Mouse (Mus musculus) liver, embryonic 11.5 days (tissue): ENCODE data around the gene Map3k7cl. TPM values are rescaled to one million over a fixed set of nuclear protein-coding genes. Genes with fewer than 3 reads are reported as not detected.

Source experiments
- ATAC-seq: fragments of 200-750 bp; cut with Nextera tagmentation; replicated peaks from 2 replicates; pipeline ENCODE4 v1.8.0; 2017; ENCODE audit warnings: moderate number of reproducible peaks, mild to moderate bottlenecking, moderate TSS enrichment, moderate library complexity; ENCODE audit not compliant: low FRiP score
- DNase-seq: peaks from one replicate; pipeline ENCODE4 v3.0.0-alpha.2; 2017; ENCODE audit warnings: low spot score
- H3K27ac ChIP-seq: fragments of 300-500 bp; sonication (generic); 2 replicates; pipeline ENCODE4 v1.5.1; 2014; ENCODE audit warnings: mild to moderate bottlenecking, low read depth, low read length, control low read depth
- H3K27me3 ChIP-seq: fragments of 300-500 bp; sonication (generic); replicated peaks from 2 replicates; pipeline ENCODE4 v1.6.1; 2014; ENCODE audit warnings: low read length, mixed read lengths; ENCODE audit not compliant: control insufficient read depth, insufficient read depth
- H3K36me3 ChIP-seq: fragments of 300-500 bp; sonication (generic); 2 replicates; pipeline ENCODE4 v1.6.1; 2014; ENCODE audit warnings: mild to moderate bottlenecking, low read length, moderate library complexity, mixed read lengths; ENCODE audit not compliant: control insufficient read depth, insufficient read depth
- H3K4me1 ChIP-seq: fragments of 300-500 bp; sonication (generic); replicated peaks from 2 replicates; pipeline ENCODE4 v1.6.1; 2014; ENCODE audit warnings: low read length, mixed read lengths; ENCODE audit not compliant: control insufficient read depth, insufficient read depth
- H3K4me2 ChIP-seq: fragments of 300-500 bp; sonication (generic); 2 replicates; pipeline ENCODE4 v1.6.1; 2014; ENCODE audit warnings: mild to moderate bottlenecking, control low read depth, moderate library complexity
- H3K4me3 ChIP-seq: fragments of 300-500 bp; sonication (generic); 2 replicates; pipeline ENCODE4 v1.5.1; 2014; ENCODE audit warnings: low read depth, low read length, control low read depth
- H3K9ac ChIP-seq: fragments of 300-500 bp; sonication (generic); 2 replicates; pipeline ENCODE4 v1.6.1; 2014; ENCODE audit warnings: low read depth, low read length, control low read depth
- H3K9me3 ChIP-seq: fragments of 300-500 bp; sonication (generic); 2 replicates; pipeline ENCODE4 v1.6.1; 2016; ENCODE audit warnings: low read length, inconsistent platforms, mixed read lengths; ENCODE audit not compliant: control insufficient read depth
- WGBS: fragments of 180-500 bp; shearing (Covaris S2); extraction: QIAGEN DNeasy Blood & Tissue Kit; methylation state at CpG from one replicate; pipeline ENCODE4 v1.1.7; 2014; 5-methylcytosine and 5-hydroxymethylcytosine counted together
- polyA plus RNA-seq: library from polyadenylated mRNA; unstranded; fragments of >200 nt; fragmentation: Nextera tagmentation; extraction: Ambion mirVana; gene quantifications from 2 replicates; pipeline ENCODE4 v1.2.1, GENCODE M21; 2014

Gene Map3k7cl
- polyA plus RNA-seq, 1 experiment from 2014 or later, result not detected

GRCm38 (mm10) chr16:87578881-87579280 is 25.8 kb downstream of the Map3k7cl start:
- no peak for DNase-seq
- WGBS, result 77% methylated on average over 7 of the region's 7 CpGs

GRCm38 (mm10) chr16:87579462-87579861 is 26.3 kb downstream of the Map3k7cl start:
- 90% methylated on average over 14 of the region's 14 CpGs for WGBS

More at GRCm38 (mm10) chr16:87578881-87579280, 25.8 kb downstream of the Map3k7cl start:
- H3K4me1 ChIP-seq, result no peaks in the 10 kb centered on the region
- H3K27me3 ChIP-seq, result no peaks in the 10 kb centered on the region
- ATAC-seq, result no peak
- H3K27ac ChIP-seq, result no peak overlapping the region
- no peak overlapping the region for H3K4me2 ChIP-seq
- no peaks in the 10 kb centered on the region for H3K9me3 ChIP-seq
- H3K9ac ChIP-seq, result no peak overlapping the region
- no peak overlapping the region for H3K4me3 ChIP-seq
- no peaks in the 10 kb centered on the region for H3K36me3 ChIP-seq

GRCm38 (mm10) chr16:87582776-87583175 is 29.6 kb downstream of the Map3k7cl start:
- no peak for DNase-seq
- H3K9ac ChIP-seq, result no peak overlapping the region
- no peak for ATAC-seq
- H3K4me2 ChIP-seq, result no peak overlapping the region
- H3K36me3 ChIP-seq, result no peaks in the 10 kb centered on the region
- no peak overlapping the region for H3K4me3 ChIP-seq
- WGBS, result 80% methylated on average over 6 of the region's 6 CpGs
- H3K27me3 ChIP-seq, result no peaks in the 10 kb centered on the region
- no peaks in the 10 kb centered on the region for H3K4me1 ChIP-seq
- no peak overlapping the region for H3K27ac ChIP-seq
- H3K9me3 ChIP-seq, result no peaks in the 10 kb centered on the region

More at GRCm38 (mm10) chr16:87579462-87579861, 26.3 kb downstream of the Map3k7cl start:
- no peaks in the 10 kb centered on the region for H3K4me1 ChIP-seq
- H3K27ac ChIP-seq, result no peak overlapping the region
- no peak overlapping the region for H3K4me3 ChIP-seq
- DNase-seq (no peak), ATAC-seq (no peak)
- no peak overlapping the region for H3K4me2 ChIP-seq
- H3K9me3 ChIP-seq, result no peaks in the 10 kb centered on the region
- no peak overlapping the region for H3K9ac ChIP-seq
- no peaks in the 10 kb centered on the region for H3K27me3 ChIP-seq
- H3K36me3 ChIP-seq, result no peaks in the 10 kb centered on the region

GRCm38 (mm10) chr16:87584618-87585017 is 31.5 kb downstream of the Map3k7cl start:
- no peaks in the 10 kb centered on the region for H3K36me3 ChIP-seq
- WGBS, result 71% methylated on average over 7 of the region's 7 CpGs
- H3K4me1 ChIP-seq, result no peaks in the 10 kb centered on the region
- H3K27me3 ChIP-seq, result no peaks in the 10 kb centered on the region
- H3K4me2 ChIP-seq, result no peak overlapping the region
- no peaks in the 10 kb centered on the region for H3K9me3 ChIP-seq
- ATAC-seq (no peak), DNase-seq (no peak)
- H3K27ac ChIP-seq, result no peak overlapping the region
- no peak overlapping the region for H3K4me3 ChIP-seq
- no peak overlapping the region for H3K9ac ChIP-seq

GRCm38 (mm10) chr16:87585548-87586262 is 32.6 kb downstream of the Map3k7cl start:
- no peaks in the 10 kb centered on the region for H3K9me3 ChIP-seq
- no peak overlapping the region for H3K9ac ChIP-seq
- H3K4me3 ChIP-seq, result no peak overlapping the region
- H3K36me3 ChIP-seq, result no peaks in the 10 kb centered on the region
- no peaks in the 10 kb centered on the region for H3K27me3 ChIP-seq
- H3K27ac ChIP-seq, result no peak overlapping the region
- no peaks in the 10 kb centered on the region for H3K4me1 ChIP-seq
- H3K4me2 ChIP-seq, result no peak overlapping the region
- 60% methylated on average over 8 of the region's 8 CpGs for WGBS
- no peak for ATAC-seq
- DNase-seq, result no peak

GRCm38 (mm10) chr16:87587843-87588242 is 34.7 kb downstream of the Map3k7cl start:
- no peaks in the 10 kb centered on the region for H3K27me3 ChIP-seq
- H3K4me2 ChIP-seq, result no peak overlapping the region
- no peaks in the 10 kb centered on the region for H3K9me3 ChIP-seq
- H3K9ac ChIP-seq, result no peak overlapping the region
- no peak for DNase-seq
- no peaks in the 10 kb centered on the region for H3K4me1 ChIP-seq
- WGBS, result 87% methylated on average over 8 of the region's 8 CpGs
- ATAC-seq, result no peak
- H3K36me3 ChIP-seq, result no peaks in the 10 kb centered on the region
- no peak overlapping the region for H3K27ac ChIP-seq
- H3K4me3 ChIP-seq, result no peak overlapping the region

GRCm38 (mm10) chr16:87594145-87594544 is 41.0 kb downstream of the Map3k7cl start:
- H3K9ac ChIP-seq, result no peak overlapping the region
- no peaks in the 10 kb centered on the region for H3K36me3 ChIP-seq
- peaks cover 3% of the 10 kb centered on the region; the same call in 1 of the 2 replicates for H3K4me1 ChIP-seq
- H3K27ac ChIP-seq, result no peak overlapping the region
- no peaks in the 10 kb centered on the region for H3K27me3 ChIP-seq
- 71% methylated on average over 10 of the region's 10 CpGs for WGBS
- 0 out of 2 replicates have a peak, but pooled peaks cover 4% of the 10 kb centered on the region for H3K9me3 ChIP-seq
- ATAC-seq, result no peak
- H3K4me2 ChIP-seq, result no peak overlapping the region
- no peak overlapping the region for H3K4me3 ChIP-seq
- no peak for DNase-seq

GRCm38 (mm10) chr16:87595149-87595548 is 42.0 kb downstream of the Map3k7cl start:
- 89% methylated on average over 10 of the region's 12 CpGs for WGBS
- no peak overlapping the region for H3K9ac ChIP-seq
- no peak overlapping the region for H3K4me3 ChIP-seq
- no peaks in the 10 kb centered on the region for H3K27me3 ChIP-seq
- H3K36me3 ChIP-seq, result no peaks in the 10 kb centered on the region
- H3K27ac ChIP-seq, result no peak overlapping the region
- ATAC-seq (no peak), DNase-seq (no peak)
- peaks cover 3% of the 10 kb centered on the region; the same call in 1 of the 2 replicates for H3K4me1 ChIP-seq
- no peak overlapping the region for H3K4me2 ChIP-seq
- H3K9me3 ChIP-seq, result 0 out of 2 replicates have a peak, but pooled peaks cover 4% of the 10 kb centered on the region
